Mouse (Mus musculus) embryonic facial prominence, embryonic 10.5 days (tissue): ENCODE data around the gene Mansc1. TPM values are rescaled to one million over a fixed set of nuclear protein-coding genes. Genes with fewer than 3 reads are reported as not detected.

Experiments used
- DNase-seq: peaks from one replicate; pipeline ENCODE4 v3.0.0-alpha.2; 2017; ENCODE audit warnings: low spot score
- H3K27ac ChIP-seq: fragments of 300-500 bp; sonication (generic); replicated peaks from 2 replicates; pipeline ENCODE4 v1.5.1; 2016; ENCODE audit warnings: mild to moderate bottlenecking
- H3K27me3 ChIP-seq: fragments of 300-500 bp; sonication (generic); replicated peaks from 2 replicates; pipeline ENCODE4 v1.6.1; 2016; ENCODE audit warnings: low read depth, mild to moderate bottlenecking; ENCODE audit not compliant: poor library complexity, severe bottlenecking
- H3K36me3 ChIP-seq: fragments of 300-500 bp; sonication (generic); replicated peaks from 2 replicates; pipeline ENCODE4 v1.6.1; 2016; ENCODE audit warnings: mild to moderate bottlenecking, moderate library complexity
- H3K4me1 ChIP-seq: fragments of 300-500 bp; sonication (generic); 2 replicates; pipeline ENCODE4 v1.6.1; 2016
- H3K4me3 ChIP-seq: fragments of 300-500 bp; sonication (generic); 2 replicates; pipeline ENCODE4 v1.5.1; 2016; ENCODE audit warnings: mild to moderate bottlenecking, moderate library complexity
- H3K9me3 ChIP-seq: fragments of 300-500 bp; sonication (generic); 2 replicates; pipeline ENCODE4 v1.6.1; 2016; ENCODE audit warnings: mild to moderate bottlenecking
- WGBS: fragments of 180-500 bp; shearing (Covaris S2); methylation state at CpG from one replicate; pipeline ENCODE4 v1.1.7; 2016; 5-methylcytosine and 5-hydroxymethylcytosine counted together
- polyA plus RNA-seq: library from polyadenylated mRNA; unstranded; fragments of >200 nt; fragmentation: Nextera tagmentation; extraction: Ambion mirVana; gene quantifications from 2 replicates; pipeline ENCODE4 v1.2.1, GENCODE M21; 2016

Mansc1 gene
- polyA plus RNA-seq, 1 experiment from 2014 or later = 0.71 TPM

DNA sequence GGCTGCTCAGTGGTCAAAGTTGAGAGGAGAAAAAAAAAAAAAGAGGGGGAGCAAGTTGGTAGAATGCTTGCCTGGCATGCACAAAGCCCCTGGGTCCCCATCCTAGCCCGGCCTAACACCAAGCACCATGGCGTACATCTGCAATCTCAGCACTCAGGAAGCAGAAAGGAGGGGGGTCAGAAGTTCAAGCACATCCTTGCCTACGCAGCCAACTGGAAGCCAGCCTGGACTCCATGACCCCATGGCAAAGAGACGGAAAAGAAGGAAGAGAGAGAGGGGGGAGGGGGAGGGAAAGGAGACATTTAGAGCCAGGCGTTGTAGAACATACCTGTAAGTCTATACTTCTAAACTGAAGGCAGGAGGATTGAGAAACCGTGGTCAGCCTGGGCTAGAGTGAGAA, 25.7 kb downstream of the Mansc1 start:
- WGBS = 42% methylated on average over 6 of the region's 6 CpGs

DNA sequence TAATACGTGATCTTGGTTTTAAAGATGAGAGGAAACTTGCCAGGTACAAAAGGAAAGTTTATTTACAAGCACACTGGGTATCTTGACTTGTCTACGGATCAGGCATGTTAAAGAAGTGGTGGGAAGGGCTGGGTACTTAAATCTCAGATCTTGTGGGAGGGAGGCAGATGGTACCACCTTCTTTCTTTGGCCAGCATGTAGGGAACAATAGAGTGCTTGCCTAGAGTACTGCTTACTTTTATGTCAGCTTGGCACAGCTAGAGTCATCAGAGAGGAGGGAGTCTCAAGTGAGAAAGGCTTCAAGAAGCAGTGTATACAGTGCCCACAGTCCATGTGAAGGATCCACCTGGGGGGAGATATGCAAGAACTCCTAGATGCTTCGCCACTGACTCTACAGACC, 27.1 kb downstream of the Mansc1 start:
- Histone ChIP-seq H3K4me3 (no peak overlapping the region), H3K27ac (no peak overlapping the region), H3K4me1 (peaks cover 31% of the 10 kb centered on the region), H3K27me3 (no peaks in the 10 kb centered on the region), H3K36me3 (no peaks in the 10 kb centered on the region), H3K9me3 (no peaks in the 10 kb centered on the region)
- WGBS = 90% methylated on average over 3 of the region's 3 CpGs
- DNase-seq = no peak

More for the DNA sequence above, 25.7 kb downstream of the Mansc1 start:
- Histone ChIP-seq H3K9me3 (no peaks in the 10 kb centered on the region), H3K27ac (0 out of 2 replicates have a peak overlapping the region, but pooled peaks have one; percentile 31), H3K4me1 (peaks cover 29% of the 10 kb centered on the region), H3K27me3 (no peaks in the 10 kb centered on the region), H3K4me3 (no peak overlapping the region), H3K36me3 (no peaks in the 10 kb centered on the region)
- DNase-seq = no peak

DNA sequence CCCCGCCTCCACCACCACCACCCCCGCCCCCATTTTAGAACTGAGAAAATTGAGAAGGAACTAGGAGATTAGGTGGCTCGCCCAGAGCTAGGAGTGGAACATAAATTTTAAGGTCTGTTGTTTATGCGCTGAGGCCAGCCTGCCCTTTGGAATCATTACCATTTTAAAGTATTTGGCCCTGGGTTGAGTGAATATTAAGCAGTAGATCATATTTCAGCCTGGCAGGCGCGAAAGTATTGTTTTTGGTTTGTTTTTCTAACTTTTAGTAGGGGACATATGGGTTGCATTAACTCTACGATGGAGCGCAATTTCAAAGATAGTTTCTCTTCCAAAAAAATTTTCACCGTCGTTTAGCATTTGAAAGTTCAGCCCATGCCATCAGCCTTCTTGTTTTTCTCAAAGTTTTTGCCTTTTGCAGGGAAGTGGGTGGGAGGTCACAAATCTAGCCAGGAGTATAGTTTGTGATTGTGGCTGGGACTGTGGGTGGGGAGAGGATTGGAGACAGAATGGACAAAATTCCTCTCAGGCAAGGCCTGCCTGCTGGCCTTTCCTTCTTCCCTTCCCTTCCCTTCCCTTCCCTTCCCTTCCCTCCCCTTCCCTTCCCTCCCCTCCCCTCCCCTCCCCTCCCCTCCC, 29.8 kb downstream of the Mansc1 start:
- Histone ChIP-seq H3K4me3 (no peak overlapping the region), H3K36me3 (no peaks in the 10 kb centered on the region), H3K27ac (peak overlapping the region; percentile 52; the same call in 1 of the 2 replicates), H3K4me1 (peaks cover 31% of the 10 kb centered on the region), H3K27me3 (no peaks in the 10 kb centered on the region), H3K9me3 (no peaks in the 10 kb centered on the region)
- peak; percentile 30 for DNase-seq
- WGBS = 29% methylated on average over 10 of the region's 10 CpGs

DNA sequence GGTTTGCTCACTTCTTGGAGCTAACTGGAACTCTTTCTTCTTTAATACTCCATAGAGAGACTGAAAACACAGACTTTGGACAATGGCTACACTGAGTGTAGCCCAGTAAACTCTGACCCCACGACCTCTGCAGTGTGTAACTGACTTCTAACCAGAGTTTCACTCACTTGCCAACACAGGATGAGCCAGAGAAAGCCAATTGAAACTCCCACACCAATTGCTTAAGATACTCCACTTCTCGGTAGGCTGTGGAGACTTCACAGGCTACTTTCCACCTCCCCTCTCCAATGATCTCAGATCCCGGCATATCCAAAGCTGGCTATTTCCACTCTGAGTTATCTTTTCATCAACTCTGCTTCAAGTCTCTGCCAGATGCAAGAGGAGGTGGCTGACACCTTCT, 30.5 kb downstream of the Mansc1 start:
- 48% methylated on average over 3 of the region's 3 CpGs for WGBS
- H3K27me3 ChIP-seq = no peaks in the 10 kb centered on the region
- peaks cover 25% of the 10 kb centered on the region for H3K4me1 ChIP-seq
- no peaks in the 10 kb centered on the region for H3K36me3 ChIP-seq
- H3K4me3 ChIP-seq = no peak overlapping the region
- no peaks in the 10 kb centered on the region for H3K9me3 ChIP-seq
- no peak for DNase-seq
- H3K27ac ChIP-seq = peak overlapping the region; percentile 52; the same call in 1 of the 2 replicates

DNA sequence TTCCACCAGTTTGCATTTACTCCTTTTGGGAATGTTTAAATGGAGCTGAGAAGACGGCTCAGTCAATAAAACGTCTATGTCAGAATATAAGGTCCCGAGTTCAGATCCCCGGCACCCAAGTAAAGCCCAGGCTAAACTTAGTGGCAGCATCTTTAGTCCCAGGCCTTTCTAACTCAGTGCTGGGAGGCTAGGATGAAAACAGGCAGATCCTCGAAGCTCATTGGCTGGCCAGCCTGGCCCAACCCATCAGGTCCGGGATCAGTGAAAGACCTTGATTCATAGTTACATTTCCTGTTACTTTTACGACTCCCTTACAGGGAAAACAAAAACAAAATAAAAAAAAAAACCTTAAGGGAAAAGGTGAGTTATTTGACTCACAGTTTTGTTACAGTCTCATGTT, 31.2 kb downstream of the Mansc1 start:
- Histone ChIP-seq H3K27ac (no peak overlapping the region), H3K27me3 (no peaks in the 10 kb centered on the region), H3K4me3 (no peak overlapping the region), H3K9me3 (no peaks in the 10 kb centered on the region), H3K36me3 (no peaks in the 10 kb centered on the region), H3K4me1 (peaks cover 19% of the 10 kb centered on the region)
- DNase-seq = no peak
- 55% methylated on average over 7 of the region's 7 CpGs for WGBS

DNA sequence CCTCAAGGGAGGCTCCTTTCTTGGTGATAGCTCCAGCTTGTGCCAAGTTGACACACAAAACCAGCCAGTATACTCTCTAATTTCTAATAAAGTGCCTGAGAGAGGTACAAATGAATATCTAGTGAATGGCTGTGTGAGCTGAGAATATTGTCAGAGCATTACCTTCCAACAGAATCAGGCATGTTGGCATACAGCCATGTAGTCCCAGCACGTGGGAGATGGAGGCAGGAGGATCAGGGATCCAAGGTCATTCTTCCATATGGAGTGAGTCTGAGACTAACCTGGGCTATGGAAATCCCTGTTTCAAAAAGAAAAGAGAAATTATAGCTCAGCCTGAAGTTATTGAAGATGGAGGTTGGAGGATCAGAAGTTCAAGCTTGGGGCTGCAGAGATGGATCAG, 33.0 kb downstream of the Mansc1 start:
- Histone ChIP-seq H3K27me3 (no peaks in the 10 kb centered on the region), H3K4me3 (no peak overlapping the region), H3K36me3 (no peaks in the 10 kb centered on the region), H3K27ac (no peak overlapping the region), H3K4me1 (peaks cover 18% of the 10 kb centered on the region), H3K9me3 (no peaks in the 10 kb centered on the region)
- 78% methylated on average over 1 of the region's 1 CpGs for WGBS
- DNase-seq = no peak

DNA sequence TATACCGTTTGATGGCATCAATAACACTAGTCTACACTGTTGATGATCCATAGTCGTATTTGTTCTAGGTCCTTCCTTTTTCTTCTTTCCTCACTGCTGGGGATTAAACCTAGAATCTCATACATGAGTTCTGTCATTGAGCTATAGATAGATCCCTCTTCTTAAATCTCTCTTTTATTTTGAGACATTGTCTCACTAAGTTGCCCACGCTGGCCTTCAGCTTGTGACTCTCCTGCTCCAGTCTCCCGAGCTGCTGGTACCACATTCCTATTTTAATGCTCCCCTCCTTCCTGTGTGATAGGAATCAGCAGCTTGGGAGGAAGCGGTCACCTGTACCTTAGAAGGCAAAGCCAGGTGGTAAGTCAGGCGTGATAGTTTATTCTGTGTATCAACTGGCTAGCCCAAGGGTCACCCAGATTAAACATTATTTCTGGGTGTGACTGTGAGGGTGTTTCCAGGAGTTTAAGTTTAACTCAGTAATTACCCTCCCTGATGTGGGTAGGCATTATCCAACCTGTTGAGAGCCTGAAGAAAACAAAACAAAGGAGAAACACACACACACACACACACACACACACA, 34.5 kb downstream of the Mansc1 start:
- WGBS = 89% methylated on average over 6 of the region's 6 CpGs
- no peaks in the 10 kb centered on the region for H3K36me3 ChIP-seq
- H3K4me3 ChIP-seq = no peak overlapping the region
- H3K27ac ChIP-seq = no peak overlapping the region
- H3K4me1 ChIP-seq = peaks cover 13% of the 10 kb centered on the region
- H3K9me3 ChIP-seq = no peaks in the 10 kb centered on the region
- DNase-seq = no peak
- no peaks in the 10 kb centered on the region for H3K27me3 ChIP-seq

DNA sequence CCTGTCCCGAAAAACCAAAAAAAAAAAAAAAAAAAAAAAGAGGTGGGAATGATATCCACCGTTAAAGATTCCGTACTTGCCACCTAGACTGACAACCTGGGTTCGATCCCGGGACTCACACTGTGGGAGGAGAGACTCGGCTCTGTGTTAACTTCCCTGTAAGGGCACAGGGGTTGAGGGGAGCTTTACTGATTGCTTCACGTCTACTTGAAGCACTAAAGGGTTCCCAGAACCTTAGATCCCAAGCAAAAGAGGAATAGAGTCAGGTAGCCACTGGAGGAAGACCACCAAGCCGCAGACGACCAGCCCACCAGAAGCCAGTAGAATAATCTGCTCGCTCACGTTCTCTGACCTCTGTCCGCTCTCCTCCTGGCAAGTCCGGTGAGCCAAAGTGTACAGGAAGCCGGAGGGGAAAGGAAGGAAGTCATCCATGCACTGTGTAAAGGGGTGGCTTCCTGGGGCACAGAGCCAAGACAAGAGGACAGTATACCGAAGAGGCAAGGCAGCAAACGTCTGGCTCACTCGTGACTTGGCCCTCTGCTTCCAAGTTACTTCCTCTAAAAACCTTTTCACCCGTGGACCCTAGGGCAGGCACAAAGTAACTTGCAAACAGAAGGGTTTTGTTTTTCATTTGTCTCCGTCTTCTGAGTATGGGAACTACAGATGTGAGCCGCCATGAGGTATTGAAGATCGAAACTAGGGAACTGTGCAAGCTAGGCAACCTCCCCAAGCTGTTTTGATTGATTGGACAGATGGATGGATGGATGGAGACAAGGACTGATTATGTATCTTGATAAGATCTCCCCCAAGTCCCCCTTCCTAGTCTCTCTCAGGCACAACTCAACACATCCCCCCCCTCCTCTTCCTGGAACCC, 37.5 kb downstream of the Mansc1 start:
- Histone ChIP-seq H3K27ac (no peak overlapping the region), H3K4me1 (no peaks in the 10 kb centered on the region), H3K36me3 (no peaks in the 10 kb centered on the region), H3K4me3 (no peak overlapping the region), H3K27me3 (no peaks in the 10 kb centered on the region), H3K9me3 (no peaks in the 10 kb centered on the region)
- 83% methylated on average over 21 of the region's 21 CpGs for WGBS
- DNase-seq = no peak

DNA sequence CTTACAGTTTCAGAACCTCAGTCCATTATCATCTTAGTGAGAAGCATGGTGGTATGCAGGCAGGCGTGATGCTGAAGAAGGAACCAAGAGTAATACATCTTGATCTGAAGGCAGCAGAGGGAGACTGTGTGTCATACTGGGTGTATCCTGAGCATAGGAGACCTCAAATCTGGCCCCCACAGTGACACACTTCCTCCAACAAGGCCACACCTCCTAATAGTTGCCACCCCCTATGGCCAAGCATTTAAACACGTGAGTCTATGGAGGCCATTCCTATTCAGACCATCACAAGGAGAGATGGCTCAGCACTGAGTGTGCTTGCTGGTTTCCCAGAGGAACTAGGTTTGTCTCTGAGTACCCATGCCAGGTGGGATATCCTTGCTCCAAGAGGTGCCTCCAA, 40.7 kb downstream of the Mansc1 start:
- no peaks in the 10 kb centered on the region for H3K9me3 ChIP-seq
- no peak for DNase-seq
- H3K4me3 ChIP-seq = no peak overlapping the region
- WGBS = 87% methylated on average over 2 of the region's 2 CpGs
- no peaks in the 10 kb centered on the region for H3K27me3 ChIP-seq
- H3K4me1 ChIP-seq = peaks cover 9% of the 10 kb centered on the region
- H3K27ac ChIP-seq = no peak overlapping the region
- H3K36me3 ChIP-seq = no peaks in the 10 kb centered on the region

DNA sequence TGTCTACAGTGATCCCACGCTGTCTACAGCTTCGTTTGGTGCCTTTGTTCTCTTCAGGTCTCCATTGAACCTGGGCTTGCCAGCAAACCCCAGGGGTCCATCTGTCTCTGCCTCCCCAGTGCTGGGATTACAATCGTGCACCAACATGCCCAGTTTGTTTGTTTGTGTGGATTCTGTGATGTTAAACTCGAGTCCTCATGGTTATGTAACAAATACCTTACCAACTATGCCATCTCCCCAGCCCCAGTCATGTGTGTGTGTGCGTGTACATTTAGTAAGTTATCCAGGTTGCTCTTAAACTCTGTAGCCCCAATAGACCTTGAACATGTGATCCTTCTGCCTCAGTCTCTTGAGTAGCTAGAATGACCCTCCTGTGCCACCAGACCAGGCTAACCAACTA, 46.0 kb downstream of the Mansc1 start:
- H3K27ac ChIP-seq = no peak overlapping the region
- H3K36me3 ChIP-seq = no peaks in the 10 kb centered on the region
- no peaks in the 10 kb centered on the region for H3K9me3 ChIP-seq
- H3K27me3 ChIP-seq = no peaks in the 10 kb centered on the region
- H3K4me3 ChIP-seq = no peak overlapping the region
- 84% methylated on average over 5 of the region's 5 CpGs for WGBS
- DNase-seq = no peak
- peaks cover 9% of the 10 kb centered on the region for H3K4me1 ChIP-seq

DNA sequence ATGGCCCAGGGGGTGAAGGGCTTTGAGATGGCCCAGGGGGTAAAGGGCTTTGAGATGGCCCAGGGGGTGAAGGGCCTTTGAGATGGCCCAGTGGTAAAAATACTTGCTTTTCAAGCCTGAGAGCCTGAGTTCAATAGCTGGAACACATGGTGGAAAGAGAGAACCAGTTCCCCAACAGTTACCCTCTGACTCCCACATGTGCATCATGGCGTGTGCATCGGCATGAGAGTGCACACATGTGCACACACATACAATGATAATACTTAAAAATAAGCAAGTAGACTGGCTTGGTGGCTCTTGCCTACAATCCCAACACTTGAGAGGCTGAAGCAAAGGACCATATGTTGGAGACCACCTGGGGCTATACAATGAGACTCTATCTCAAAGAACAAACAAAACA, 47.7 kb downstream of the Mansc1 start:
- WGBS = 92% methylated on average over 2 of the region's 2 CpGs
- H3K4me3 ChIP-seq = no peak overlapping the region
- H3K27me3 ChIP-seq = no peaks in the 10 kb centered on the region
- peaks cover 9% of the 10 kb centered on the region for H3K4me1 ChIP-seq
- DNase-seq = no peak
- no peaks in the 10 kb centered on the region for H3K36me3 ChIP-seq
- no peaks in the 10 kb centered on the region for H3K9me3 ChIP-seq
- H3K27ac ChIP-seq = no peak overlapping the region

DNA sequence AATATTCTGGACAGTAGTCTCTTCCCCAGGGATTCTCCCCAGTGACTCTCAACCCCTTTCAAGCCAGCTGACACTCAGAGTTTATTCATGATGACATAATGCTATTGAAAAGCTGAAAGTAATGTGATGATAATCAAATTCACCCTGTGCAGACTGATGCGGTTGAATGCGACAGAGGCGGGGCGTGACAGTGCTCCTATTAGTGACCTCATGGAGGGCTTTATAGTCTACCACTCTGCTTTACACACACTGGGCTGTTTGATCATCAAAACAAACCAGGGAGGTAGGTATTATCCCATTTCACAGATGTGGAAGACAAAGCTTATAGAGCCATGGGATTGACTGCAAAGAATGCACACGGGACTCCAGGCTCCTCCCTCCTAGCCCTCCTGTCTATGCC, 50.2 kb downstream of the Mansc1 start:
- no peaks in the 10 kb centered on the region for H3K36me3 ChIP-seq
- WGBS = 81% methylated on average over 5 of the region's 5 CpGs
- no peak overlapping the region for H3K4me3 ChIP-seq
- H3K27ac ChIP-seq = no peak overlapping the region
- H3K4me1 ChIP-seq = no peaks in the 10 kb centered on the region
- no peaks in the 10 kb centered on the region for H3K27me3 ChIP-seq
- DNase-seq = no peak
- H3K9me3 ChIP-seq = no peaks in the 10 kb centered on the region

DNA sequence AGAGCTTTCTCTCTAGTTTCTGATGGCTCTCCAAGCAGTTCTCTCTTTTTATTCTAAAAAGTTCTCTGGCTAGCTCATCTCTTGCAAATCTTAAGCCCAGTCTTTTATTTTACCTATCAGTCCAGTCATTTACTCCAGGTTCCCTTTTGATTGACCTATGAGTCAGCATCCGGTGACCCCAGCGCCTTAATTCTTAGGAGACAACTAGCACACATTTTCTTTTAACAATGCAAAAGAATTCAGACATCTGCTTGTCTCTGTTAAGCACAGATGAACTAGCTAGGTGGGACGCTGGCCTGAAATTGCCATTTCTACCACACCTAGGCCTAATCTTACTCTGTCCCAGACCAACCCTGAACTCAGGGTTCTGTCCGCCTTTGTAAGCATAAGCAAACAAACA, 52.8 kb downstream of the Mansc1 start:
- no peaks in the 10 kb centered on the region for H3K4me1 ChIP-seq
- H3K27ac ChIP-seq = no peak overlapping the region
- no peaks in the 10 kb centered on the region for H3K27me3 ChIP-seq
- no peaks in the 10 kb centered on the region for H3K36me3 ChIP-seq
- H3K9me3 ChIP-seq = no peaks in the 10 kb centered on the region
- no peak for DNase-seq
- H3K4me3 ChIP-seq = no peak overlapping the region
- 87% methylated on average over 4 of the region's 4 CpGs for WGBS
